Mouse (Mus musculus) embryonic facial prominence, embryonic 14.5 days (tissue): Measurements from ENCODE around the gene Sppl2b. TPM values are rescaled to one million over a fixed set of nuclear protein-coding genes. Genes with fewer than 3 reads are reported as not detected.

Source experiments
- ATAC-seq: fragments of 200-750 bp; cut with Nextera tagmentation; 2 replicates; pipeline ENCODE4 v1.8.0; 2017; ENCODE audit warnings: low read depth, moderate number of reproducible peaks, moderate TSS enrichment
- DNase-seq: peaks from one replicate; pipeline ENCODE4 v3.0.0-alpha.2; 2015; ENCODE audit warnings: low spot score
- H3K27ac ChIP-seq: fragments of 300-500 bp; sonication (generic); replicated peaks from 2 replicates; pipeline ENCODE4 v1.5.1; 2014; ENCODE audit warnings: low read depth, mild to moderate bottlenecking, low read length, moderate library complexity
- H3K27me3 ChIP-seq: fragments of 300-500 bp; sonication (generic); replicated peaks from 2 replicates; pipeline ENCODE4 v1.6.1; 2014; ENCODE audit warnings: low read length; ENCODE audit not compliant: control insufficient read depth, insufficient read depth
- H3K36me3 ChIP-seq: fragments of 300-500 bp; sonication (generic); 2 replicates; pipeline ENCODE4 v1.6.1; 2014; ENCODE audit warnings: low read length, mixed read lengths; ENCODE audit not compliant: control insufficient read depth, insufficient read depth
- H3K4me1 ChIP-seq: fragments of 300-500 bp; sonication (generic); 2 replicates; pipeline ENCODE4 v1.6.1; 2014; ENCODE audit warnings: antibody characterized with exemption, low read length; ENCODE audit not compliant: control insufficient read depth, insufficient read depth
- H3K4me2 ChIP-seq: fragments of 300-500 bp; sonication (generic); 2 replicates; pipeline ENCODE4 v1.6.1; 2014; ENCODE audit warnings: low read depth, mild to moderate bottlenecking, low read length, moderate library complexity, mixed read lengths
- H3K4me3 ChIP-seq: fragments of 300-500 bp; sonication (generic); 2 replicates; pipeline ENCODE4 v1.5.1; 2014; ENCODE audit warnings: low read depth, mild to moderate bottlenecking, low read length
- H3K9ac ChIP-seq: fragments of 300-500 bp; sonication (generic); 2 replicates; pipeline ENCODE4 v1.6.1; 2014; ENCODE audit warnings: low read depth, mild to moderate bottlenecking, low read length, moderate library complexity, mixed read lengths
- H3K9me3 ChIP-seq: fragments of 300-500 bp; sonication (generic); 2 replicates; pipeline ENCODE4 v1.6.1; 2016; ENCODE audit warnings: low read length; ENCODE audit not compliant: control insufficient read depth
- WGBS: fragments of 180-500 bp; shearing (Covaris S2); extraction: QIAGEN DNeasy Blood & Tissue Kit; methylation state at CpG from one replicate; pipeline ENCODE4 v1.1.7; 2014; 5-methylcytosine and 5-hydroxymethylcytosine counted together
- polyA plus RNA-seq: library from polyadenylated mRNA; unstranded; fragments of >200 nt; fragmentation: Nextera tagmentation; extraction: Ambion mirVana; gene quantifications from 2 replicates; pipeline ENCODE4 v1.2.1, GENCODE M21; 2014

The Sppl2b gene
- polyA plus RNA-seq, 1 experiment from 2014 or later, result 37.6 TPM

DNA sequence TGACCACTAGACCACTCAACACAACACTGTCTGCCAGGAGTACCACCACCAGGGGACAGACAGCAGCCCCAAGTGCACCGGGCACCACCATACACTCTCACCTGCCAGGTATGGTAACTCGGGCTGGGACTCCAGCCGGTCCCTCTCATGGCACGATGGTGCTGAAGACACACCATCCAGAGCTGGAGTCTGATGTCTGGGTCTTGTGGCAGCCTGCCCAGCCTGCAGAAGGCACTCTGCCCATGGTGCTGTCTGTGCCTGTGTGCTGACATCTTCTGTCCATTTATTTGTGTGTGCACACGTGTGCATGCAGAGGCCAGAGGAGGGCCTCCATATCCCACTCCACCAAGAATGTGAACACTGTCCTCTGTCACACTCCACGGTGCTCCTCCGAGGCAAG is 40.0 kb downstream of the Sppl2b start:
- H3K4me1 ChIP-seq, result peaks cover 10% of the 10 kb centered on the region
- H3K9ac ChIP-seq, result no peak overlapping the region
- no peak for ATAC-seq
- no peak overlapping the region for H3K4me2 ChIP-seq
- no peak overlapping the region for H3K4me3 ChIP-seq
- H3K9me3 ChIP-seq, result no peaks in the 10 kb centered on the region
- 83% methylated on average over 7 of the region's 7 CpGs for WGBS
- H3K27ac ChIP-seq, result no peak overlapping the region
- no peak for DNase-seq
- H3K36me3 ChIP-seq, result peaks cover 11% of the 10 kb centered on the region; the same call in 1 of the 2 replicates
- H3K27me3 ChIP-seq, result no peaks in the 10 kb centered on the region

DNA sequence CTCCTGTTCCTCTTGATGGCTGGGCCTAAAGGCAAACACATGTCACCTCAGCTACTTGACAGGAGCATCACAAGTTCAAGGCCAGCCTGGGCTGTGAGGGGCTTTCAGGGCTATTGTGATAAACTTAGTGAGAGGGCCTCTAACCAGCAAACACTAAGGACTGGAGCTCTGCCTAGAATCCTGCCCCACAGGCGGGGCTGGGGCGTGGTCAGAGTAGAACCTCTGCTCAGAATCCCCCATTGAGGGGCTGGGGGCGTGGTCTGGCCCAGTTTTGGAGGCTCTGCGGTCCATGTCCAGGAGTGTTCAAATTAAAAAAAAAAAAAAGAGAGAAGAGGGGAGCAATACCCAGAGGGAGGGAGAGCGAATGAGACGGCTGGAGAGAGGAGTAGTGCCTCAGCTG is 40.6 kb downstream of the Sppl2b start:
- H3K9me3 ChIP-seq, result no peaks in the 10 kb centered on the region
- no peaks in the 10 kb centered on the region for H3K27me3 ChIP-seq
- H3K4me2 ChIP-seq, result no peak overlapping the region
- no peak overlapping the region for H3K27ac ChIP-seq
- DNase-seq (no peak), ATAC-seq (no peak)
- H3K4me3 ChIP-seq, result no peak overlapping the region
- WGBS, result 87% methylated on average over 6 of the region's 6 CpGs
- H3K36me3 ChIP-seq, result peaks cover 11% of the 10 kb centered on the region; the same call in 1 of the 2 replicates
- H3K9ac ChIP-seq, result no peak overlapping the region
- peaks cover 10% of the 10 kb centered on the region for H3K4me1 ChIP-seq

DNA sequence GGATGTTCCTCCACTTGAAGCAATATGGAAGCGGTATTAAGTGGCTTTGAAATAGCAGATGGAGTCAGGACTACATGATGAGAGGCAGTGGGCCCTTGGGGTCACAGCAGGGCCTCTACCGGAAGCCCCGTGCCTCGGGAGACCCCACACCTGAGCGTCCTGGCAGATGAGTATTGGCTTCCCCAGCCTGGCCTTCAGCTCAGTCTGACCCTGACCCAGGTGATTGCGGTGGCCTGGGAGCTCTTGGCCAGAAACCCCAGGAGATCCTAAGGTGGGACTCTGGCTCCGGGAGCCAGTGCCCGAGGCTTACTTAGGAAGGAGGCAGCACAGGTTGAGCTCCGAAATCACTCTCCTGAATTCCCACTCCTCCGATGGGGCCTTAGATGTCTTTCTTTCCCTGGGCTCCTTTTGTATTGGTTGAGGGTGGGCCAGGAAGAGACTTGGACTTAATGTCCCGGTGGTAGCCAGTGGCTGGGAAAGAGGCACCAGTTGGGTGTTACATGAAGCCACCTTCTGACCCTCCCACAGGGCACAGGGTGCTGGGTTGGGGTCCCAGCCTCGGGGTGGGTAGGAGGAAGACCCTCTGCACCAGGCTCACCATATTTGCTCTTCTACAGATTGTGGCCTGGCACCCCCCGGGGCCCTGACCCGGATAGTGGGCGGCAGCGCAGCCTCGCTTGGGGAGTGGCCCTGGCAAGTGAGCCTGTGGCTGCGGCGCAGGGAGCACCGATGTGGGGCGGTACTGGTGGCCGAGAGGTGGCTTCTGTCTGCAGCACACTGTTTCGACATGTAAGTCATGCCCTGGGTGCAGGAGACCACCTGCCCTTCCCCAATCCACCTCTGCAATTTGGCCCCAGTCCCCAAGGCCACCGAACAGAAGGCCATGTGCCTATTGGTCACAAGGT is 41.8 kb downstream of the Sppl2b start:
- Histone ChIP-seq H3K27ac (no peak overlapping the region), H3K9me3 (no peaks in the 10 kb centered on the region), H3K27me3 (no peaks in the 10 kb centered on the region), H3K4me3 (no peak overlapping the region), H3K9ac (no peak overlapping the region), H3K36me3 (peaks cover 11% of the 10 kb centered on the region; the same call in 1 of the 2 replicates), H3K4me2 (no peak overlapping the region), H3K4me1 (peaks cover 10% of the 10 kb centered on the region)
- DNase-seq (no peak), ATAC-seq (no peak)
- 76% methylated on average over 21 of the region's 24 CpGs for WGBS

DNA sequence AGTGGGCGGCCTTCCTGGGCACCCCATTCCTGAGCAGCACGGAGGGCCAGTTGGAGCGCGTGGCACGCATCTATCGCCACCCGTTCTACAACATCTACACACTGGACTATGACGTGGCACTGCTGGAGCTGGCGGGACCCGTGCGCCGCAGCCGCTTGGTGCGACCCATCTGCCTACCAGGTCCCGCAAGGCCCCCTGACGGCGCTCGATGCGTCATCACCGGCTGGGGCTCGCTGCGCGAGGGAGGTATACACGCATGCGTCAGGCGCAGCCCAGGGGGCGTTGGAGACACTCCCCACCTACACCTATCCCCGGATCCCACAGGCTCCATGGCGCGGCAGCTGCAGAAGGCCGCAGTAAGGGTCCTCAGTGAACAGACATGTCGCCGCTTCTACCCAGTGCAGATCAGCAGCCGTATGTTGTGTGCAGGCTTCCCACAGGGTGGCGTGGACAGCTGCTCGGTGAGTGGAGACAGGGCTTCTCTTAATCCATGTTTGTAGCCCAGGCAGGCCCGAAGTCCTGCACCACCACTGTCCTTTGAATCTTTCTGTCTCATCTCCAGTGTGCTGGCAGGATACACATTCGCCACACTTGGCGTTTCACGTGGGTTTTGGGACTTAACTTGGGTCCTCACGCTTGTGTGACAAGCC is 42.9 kb downstream of the Sppl2b start:
- peak overlapping the region; percentile 51; the same call in 1 of the 2 replicates for H3K9ac ChIP-seq
- no peak overlapping the region for H3K27ac ChIP-seq
- DNase-seq (peak; percentile 19), ATAC-seq (no peak)
- 0 out of 2 replicates have a peak overlapping the region, but pooled peaks have one; percentile 11 for H3K4me3 ChIP-seq
- no peaks in the 10 kb centered on the region for H3K27me3 ChIP-seq
- H3K4me2 ChIP-seq, result peak overlapping the region; percentile 26
- WGBS, result 26% methylated on average over 33 of the region's 41 CpGs
- H3K4me1 ChIP-seq, result peaks cover 10% of the 10 kb centered on the region
- H3K9me3 ChIP-seq, result no peaks in the 10 kb centered on the region
- H3K36me3 ChIP-seq, result peaks cover 21% of the 10 kb centered on the region; the same call in 1 of the 2 replicates

DNA sequence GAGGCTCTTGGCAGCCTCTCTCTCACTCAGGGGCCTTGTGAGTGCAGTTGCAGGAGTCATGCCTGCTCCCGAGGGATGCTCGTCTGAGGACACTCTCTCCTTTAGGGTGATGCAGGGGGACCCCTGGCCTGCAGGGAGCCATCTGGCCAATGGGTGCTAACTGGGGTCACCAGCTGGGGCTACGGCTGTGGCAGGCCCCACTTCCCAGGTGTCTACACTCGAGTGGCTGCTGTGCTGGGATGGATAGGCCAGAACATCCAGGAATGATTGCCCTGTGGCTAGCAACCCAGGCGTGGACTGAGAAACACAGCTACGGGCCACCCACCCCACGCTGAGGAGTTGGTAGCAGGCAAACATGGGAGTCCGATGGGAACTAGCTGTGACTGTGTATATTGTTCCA is 44.0 kb downstream of the Sppl2b start:
- peaks cover 31% of the 10 kb centered on the region for H3K36me3 ChIP-seq
- no peak overlapping the region for H3K27ac ChIP-seq
- 94% methylated on average over 8 of the region's 8 CpGs for WGBS
- peaks cover 10% of the 10 kb centered on the region for H3K4me1 ChIP-seq
- 0 out of 2 replicates have a peak overlapping the region, but pooled peaks have one; percentile 14 for H3K9ac ChIP-seq
- H3K4me3 ChIP-seq, result no peak overlapping the region
- no peaks in the 10 kb centered on the region for H3K9me3 ChIP-seq
- peak overlapping the region; percentile 72 for H3K4me2 ChIP-seq
- DNase-seq, result no peak
- no peak for ATAC-seq
- H3K27me3 ChIP-seq, result no peaks in the 10 kb centered on the region

DNA sequence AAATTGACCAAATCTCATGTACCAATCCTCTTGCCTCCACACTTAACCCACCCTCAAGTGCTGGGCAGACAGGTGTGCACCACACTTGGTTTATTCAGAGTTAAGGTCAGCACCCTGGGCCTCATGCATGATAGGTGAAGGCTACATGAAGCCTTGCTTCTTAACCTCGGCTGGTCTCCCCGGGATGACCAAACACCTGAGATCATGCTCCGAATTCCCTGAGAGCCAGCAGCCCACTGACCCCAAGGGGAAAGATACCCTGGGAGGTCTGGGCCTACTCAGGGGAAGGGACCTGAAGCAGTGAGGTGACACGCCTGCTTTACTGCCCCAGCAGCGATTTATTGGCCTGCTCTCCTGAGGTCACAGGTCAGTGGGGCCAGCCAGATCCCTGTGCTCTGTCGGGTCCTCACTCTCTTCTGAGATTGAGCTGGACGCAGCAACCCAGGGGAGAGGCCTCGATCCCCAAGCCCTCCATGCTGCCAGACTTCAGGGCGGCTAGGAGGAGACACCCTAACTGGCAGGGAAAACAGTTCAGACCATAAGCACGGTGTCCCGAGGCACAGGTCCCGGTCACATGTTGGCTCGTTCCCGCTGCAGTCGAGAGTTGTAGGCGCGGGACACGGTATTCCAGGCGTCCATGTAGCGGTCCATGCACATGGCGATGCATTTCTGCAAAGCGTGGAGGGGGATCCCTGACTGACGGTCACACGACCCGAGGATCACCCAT is 44.7 kb downstream of the Sppl2b start:
- 16% methylated on average over 23 of the region's 25 CpGs for WGBS
- H3K27me3 ChIP-seq, result no peaks in the 10 kb centered on the region
- peaks cover 10% of the 10 kb centered on the region for H3K4me1 ChIP-seq
- no peak for DNase-seq
- H3K27ac ChIP-seq, result no peak overlapping the region
- peak overlapping the region; percentile 75 for H3K9ac ChIP-seq
- ATAC-seq, result no peak
- H3K36me3 ChIP-seq, result peaks cover 38% of the 10 kb centered on the region
- no peaks in the 10 kb centered on the region for H3K9me3 ChIP-seq
- peak overlapping the region; percentile 73 for H3K4me3 ChIP-seq
- H3K4me2 ChIP-seq, result peak overlapping the region; percentile 72

DNA sequence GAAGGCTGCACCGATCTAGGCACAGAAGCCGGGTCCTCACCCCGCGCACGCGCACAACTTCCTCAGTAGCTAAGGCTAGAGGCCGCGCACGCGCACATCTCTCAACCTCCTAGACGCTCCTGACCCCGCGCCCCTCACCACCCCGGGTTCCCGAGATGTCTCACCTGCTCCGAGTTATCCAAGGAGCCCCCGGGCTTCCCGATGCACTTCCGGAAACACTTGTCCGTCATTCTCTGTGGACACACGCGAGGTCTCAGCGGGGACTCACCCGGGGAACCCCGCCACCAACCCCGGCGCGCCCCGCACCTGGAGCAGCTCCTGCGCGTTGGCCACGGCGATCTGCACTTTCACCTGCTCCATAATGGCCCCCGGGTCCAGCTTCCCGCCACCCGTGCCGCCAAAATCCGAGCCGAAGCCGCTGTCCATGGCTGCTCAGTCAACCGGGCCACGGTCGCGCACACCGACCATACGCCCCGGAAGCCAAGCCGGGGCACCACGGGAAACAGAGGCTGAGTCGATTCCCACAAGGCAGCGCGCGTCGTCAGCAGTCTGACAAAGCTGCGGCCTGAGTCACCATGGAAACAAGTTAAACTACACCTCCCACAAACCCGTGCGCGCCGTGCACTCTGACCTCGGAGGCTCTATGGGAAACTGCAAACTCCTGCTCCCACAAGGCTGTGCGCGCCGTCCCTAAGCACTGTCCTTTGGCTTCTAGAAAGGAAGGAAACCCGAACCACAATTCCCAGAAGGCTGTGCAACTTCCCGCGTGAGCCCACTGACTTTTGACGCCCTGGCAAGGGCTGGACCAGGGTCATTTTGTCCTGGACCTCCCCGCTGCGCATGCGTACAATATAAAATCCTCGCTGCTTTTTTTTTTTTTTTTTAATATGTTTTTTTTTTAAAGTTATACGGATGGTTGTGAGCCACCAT is 45.5 kb downstream of the Sppl2b start, which contains the start of gene Timm13:
Timm13 (minus strand) TSS at position 652 of the 930 bp plus-strand sequence.
- Histone ChIP-seq H3K4me1 (peaks cover 10% of the 10 kb centered on the region), H3K27me3 (no peaks in the 10 kb centered on the region), H3K4me3 (peak within 1 kb of the TSS; percentile 73), H3K9ac (peak within 1 kb of the TSS; percentile 75), H3K36me3 (peaks cover 46% of the 10 kb centered on the region), H3K9me3 (no peaks in the 10 kb centered on the region), H3K4me2 (peak within 1 kb of the TSS; percentile 72), H3K27ac (peak within 1 kb of the TSS; percentile 67)
- DNase-seq (peak; percentile 100), ATAC-seq (peak; percentile 97)
- WGBS, result under 1% methylated on average over 52 of the region's 72 CpGs
